ENCODE assay signal across 1 mouse cellular context in the genomic region with DNA sequence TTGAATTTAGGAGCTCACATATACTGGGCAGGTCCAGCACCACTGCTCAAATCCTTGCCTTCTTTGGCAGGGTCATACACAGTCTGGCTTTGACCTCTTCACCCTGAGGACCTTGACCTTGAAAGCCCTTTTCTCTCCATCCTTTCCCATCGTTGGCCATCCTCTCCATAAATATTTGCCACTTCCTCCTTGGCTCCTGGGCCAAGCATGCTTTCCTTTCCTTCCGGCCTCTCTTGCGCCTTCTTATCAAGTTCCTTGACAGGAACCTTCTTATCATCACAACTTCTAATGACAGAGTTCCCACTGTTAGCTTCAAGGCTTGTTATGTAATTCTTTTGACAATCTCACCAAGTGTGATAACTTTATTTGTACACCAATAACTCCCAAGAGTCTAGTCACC.
TF ChIP-seq lines count a peak whose summit lies in the region.

No protein-coding gene starts in this region.

TF ChIP-seq in MEL, 35 proteins besides CTCF, POLR2A, EP300 and RAD21 (continued from another document):
- TF ChIP-seq GATA1 (IDR thresholded peaks at IDR 0.05; ENCODE audit: low read depth, low read length) (peak; percentile 92), ZMIZ1 (IDR thresholded peaks at IDR 0.05; ENCODE audit: low read depth, low read length) (no peak), TCF12 (IDR thresholded peaks at IDR 0.05; ENCODE audit: low read depth, low read length) (peak; percentile 31; the same call in 1 of the 2 replicates), KAT2A (conservative IDR thresholded peaks at IDR 0.05; ENCODE audit: low read depth, low read length) (no peak), MAZ (IDR thresholded peaks at IDR 0.05; ENCODE audit: low read depth, low read length) (no peak), MYC (IDR thresholded peaks at IDR 0.05; ENCODE audit: low read depth, low read length) (peak; percentile 76; the same call in 1 of the 2 replicates), TAL1 (IDR thresholded peaks at IDR 0.05; ENCODE audit: low read length) (0 out of 2 replicates have a peak, but pooled peaks have one; percentile 3), GABPA (IDR thresholded peaks at IDR 0.05; ENCODE audit: low read depth, low read length) (no peak), MYB (IDR thresholded peaks at IDR 0.05; ENCODE audit: low read depth, low read length) (no peak)
